Mouse (Mus musculus) stomach, embryonic 14.5 days (tissue): Measurements from ENCODE around the gene Carmil1. TPM values are rescaled to one million over a fixed set of nuclear protein-coding genes. Genes with fewer than 3 reads are reported as not detected.

Experiments used
- ATAC-seq: fragments of 200-750 bp; cut with Nextera tagmentation; 2 replicates; pipeline ENCODE4 v1.8.0; 2017; ENCODE audit warnings: low read depth, moderate TSS enrichment; ENCODE audit not compliant: insufficient number of reproducible peaks, insufficient read depth, low FRiP score
- H3K27ac ChIP-seq: fragments of 300-500 bp; sonication (generic); 2 replicates; pipeline ENCODE4 v1.5.1; 2014; ENCODE audit warnings: mild to moderate bottlenecking, low read length, moderate library complexity, mixed read lengths
- H3K27me3 ChIP-seq: fragments of 300-500 bp; sonication (generic); 2 replicates; pipeline ENCODE4 v1.6.1; 2014; ENCODE audit warnings: low read length, control low read depth, mixed read lengths; ENCODE audit not compliant: control insufficient read depth, insufficient read depth
- H3K36me3 ChIP-seq: fragments of 300-500 bp; sonication (generic); 2 replicates; pipeline ENCODE4 v1.6.1; 2014; ENCODE audit warnings: mild to moderate bottlenecking, control low read depth, low read length, moderate library complexity, mixed read lengths; ENCODE audit not compliant: control insufficient read depth, insufficient read depth
- H3K4me1 ChIP-seq: fragments of 300-500 bp; sonication (generic); 2 replicates; pipeline ENCODE4 v1.6.1; 2014; ENCODE audit warnings: low read length, control low read depth, mixed read lengths; ENCODE audit not compliant: control insufficient read depth, insufficient read depth
- H3K4me2 ChIP-seq: fragments of 300-500 bp; sonication (generic); replicated peaks from 2 replicates; pipeline ENCODE4 v1.6.1; 2014; ENCODE audit warnings: low read depth, low read length, control low read depth
- H3K4me3 ChIP-seq: fragments of 300-500 bp; sonication (generic); 2 replicates; pipeline ENCODE4 v1.5.1; 2014; ENCODE audit warnings: low read depth, low read length, control low read depth
- H3K9ac ChIP-seq: fragments of 300-500 bp; sonication (generic); replicated peaks from 2 replicates; pipeline ENCODE4 v1.6.1; 2014; ENCODE audit warnings: low read depth, mild to moderate bottlenecking, control low read depth, low read length, moderate library complexity, mixed read lengths
- H3K9me3 ChIP-seq: fragments of 300-500 bp; sonication (generic); 2 replicates; pipeline ENCODE4 v1.6.1; 2016; ENCODE audit warnings: low read depth, low read length, control low read depth; ENCODE audit not compliant: control insufficient read depth
- WGBS: fragments of 180-500 bp; shearing (Covaris S2); extraction: QIAGEN DNeasy Blood & Tissue Kit; methylation state at CpG from one replicate; pipeline ENCODE4 v1.1.7; 2014; 5-methylcytosine and 5-hydroxymethylcytosine counted together
- polyA plus RNA-seq: library from polyadenylated mRNA; unstranded; fragments of >200 nt; fragmentation: Nextera tagmentation; extraction: Ambion mirVana; gene quantifications from 2 replicates; pipeline ENCODE4 v1.2.1, GENCODE M21; 2014

Carmil1 gene
- polyA plus RNA-seq, 1 experiment from 2014 or later, result 34.8 TPM

- Histone ChIP-seq H3K4me1 (0 out of 2 replicates have a peak, but pooled peaks cover 2% of the 10 kb centered on the region), H3K9me3 (no peaks in the 10 kb centered on the region), H3K9ac (no peak overlapping the region), H3K4me2 (no peak overlapping the region), H3K36me3 (no peaks in the 10 kb centered on the region), H3K4me3 (no peak overlapping the region), H3K27ac (no peak overlapping the region), H3K27me3 (no peaks in the 10 kb centered on the region)
- 69% methylated on average over 3 of the region's 3 CpGs for WGBS
- no peak for ATAC-seq
Observed at GRCm38 (mm10) chr13:24269100-24269465, 11.5 kb downstream of the Carmil1 start.

- no peak for ATAC-seq
- Histone ChIP-seq H3K9ac (no peak overlapping the region), H3K9me3 (no peaks in the 10 kb centered on the region), H3K27me3 (no peaks in the 10 kb centered on the region), H3K36me3 (no peaks in the 10 kb centered on the region), H3K4me3 (no peak overlapping the region), H3K27ac (no peak overlapping the region), H3K4me2 (no peak overlapping the region), H3K4me1 (0 out of 2 replicates have a peak, but pooled peaks cover 2% of the 10 kb centered on the region)
- WGBS, result 80% methylated on average over 14 of the region's 14 CpGs
Observed at GRCm38 (mm10) chr13:24268355-24269099, 12.1 kb downstream of the Carmil1 start.

- Histone ChIP-seq H3K4me1 (0 out of 2 replicates have a peak, but pooled peaks cover 2% of the 10 kb centered on the region), H3K27ac (no peak overlapping the region), H3K9ac (no peak overlapping the region), H3K27me3 (no peaks in the 10 kb centered on the region), H3K9me3 (no peaks in the 10 kb centered on the region), H3K4me2 (no peak overlapping the region), H3K4me3 (no peak overlapping the region), H3K36me3 (no peaks in the 10 kb centered on the region)
- WGBS, result 90% methylated on average over 5 of the region's 5 CpGs
- ATAC-seq, result no peak
Observed at GRCm38 (mm10) chr13:24264760-24265159, 15.8 kb downstream of the Carmil1 start.

GRCm38 (mm10) chr13:24263560-24263959 is 17.0 kb downstream of the Carmil1 start:
- Histone ChIP-seq H3K9me3 (no peaks in the 10 kb centered on the region), H3K4me1 (no peaks in the 10 kb centered on the region), H3K27ac (no peak overlapping the region), H3K4me3 (no peak overlapping the region), H3K4me2 (no peak overlapping the region), H3K36me3 (no peaks in the 10 kb centered on the region), H3K9ac (no peak overlapping the region), H3K27me3 (no peaks in the 10 kb centered on the region)
- no peak for ATAC-seq
- 89% methylated on average over 4 of the region's 4 CpGs for WGBS

- Histone ChIP-seq H3K36me3 (no peaks in the 10 kb centered on the region), H3K27me3 (no peaks in the 10 kb centered on the region), H3K4me2 (no peak overlapping the region), H3K4me3 (no peak overlapping the region), H3K9me3 (no peaks in the 10 kb centered on the region), H3K9ac (no peak overlapping the region), H3K27ac (no peak overlapping the region), H3K4me1 (no peaks in the 10 kb centered on the region; the same call in 1 of the 2 replicates)
- ATAC-seq, result no peak
- 63% methylated on average over 10 of the region's 10 CpGs for WGBS
Observed at GRCm38 (mm10) chr13:24260751-24261591, 19.6 kb downstream of the Carmil1 start.

GRCm38 (mm10) chr13:24257809-24258208 is 22.8 kb downstream of the Carmil1 start:
- no peak overlapping the region for H3K4me2 ChIP-seq
- H3K4me1 ChIP-seq, result peaks cover 4% of the 10 kb centered on the region; the same call in 1 of the 2 replicates
- no peaks in the 10 kb centered on the region for H3K36me3 ChIP-seq
- no peak for ATAC-seq
- H3K27ac ChIP-seq, result no peak overlapping the region
- H3K4me3 ChIP-seq, result no peak overlapping the region
- no peaks in the 10 kb centered on the region for H3K9me3 ChIP-seq
- no peaks in the 10 kb centered on the region for H3K27me3 ChIP-seq
- 60% methylated on average over 6 of the region's 6 CpGs for WGBS
- no peak overlapping the region for H3K9ac ChIP-seq

- Histone ChIP-seq H3K4me1 (peaks cover 8% of the 10 kb centered on the region; the same call in 1 of the 2 replicates), H3K4me3 (no peak overlapping the region), H3K9me3 (no peaks in the 10 kb centered on the region), H3K27me3 (no peaks in the 10 kb centered on the region), H3K9ac (no peak overlapping the region), H3K4me2 (no peak overlapping the region), H3K27ac (no peak overlapping the region), H3K36me3 (no peaks in the 10 kb centered on the region)
- ATAC-seq, result no peak
- WGBS, result 22% methylated on average over 2 of the region's 2 CpGs
Observed at GRCm38 (mm10) chr13:24253989-24254388, 26.6 kb downstream of the Carmil1 start.

GRCm38 (mm10) chr13:24253551-24253950 is 27.0 kb downstream of the Carmil1 start:
- Histone ChIP-seq H3K27ac (no peak overlapping the region), H3K27me3 (no peaks in the 10 kb centered on the region), H3K9ac (no peak overlapping the region), H3K4me2 (no peak overlapping the region), H3K36me3 (no peaks in the 10 kb centered on the region), H3K4me3 (no peak overlapping the region), H3K4me1 (peaks cover 8% of the 10 kb centered on the region; the same call in 1 of the 2 replicates), H3K9me3 (no peaks in the 10 kb centered on the region)
- WGBS, result 68% methylated on average over 3 of the region's 3 CpGs
- ATAC-seq, result no peak
